Mouse (Mus musculus): Measurements from ENCODE around the gene Thy1.
A peak's percentile ranks its signal among the peaks of the same experiment; 100 is the strongest.

Thy1 gene

GRCm38 (mm10) chr9:44082266-44082665 lies 39.1 kb downstream of the Thy1 start:
- DNase-seq (ENCODE audit: low spot score) = no peak

GRCm38 (mm10) chr9:44083392-44084121 lies 40.4 kb downstream of the Thy1 start:
- no peak for DNase-seq (ENCODE audit: low spot score)

- no peak for DNase-seq (ENCODE audit: low spot score)
Measured at GRCm38 (mm10) chr9:44084236-44084635, 41.1 kb downstream of the Thy1 start.

- DNase-seq (ENCODE audit: low spot score) = peak; percentile 89
Measured at GRCm38 (mm10) chr9:44084659-44085229, 41.6 kb downstream of the Thy1 start.

DNA sequence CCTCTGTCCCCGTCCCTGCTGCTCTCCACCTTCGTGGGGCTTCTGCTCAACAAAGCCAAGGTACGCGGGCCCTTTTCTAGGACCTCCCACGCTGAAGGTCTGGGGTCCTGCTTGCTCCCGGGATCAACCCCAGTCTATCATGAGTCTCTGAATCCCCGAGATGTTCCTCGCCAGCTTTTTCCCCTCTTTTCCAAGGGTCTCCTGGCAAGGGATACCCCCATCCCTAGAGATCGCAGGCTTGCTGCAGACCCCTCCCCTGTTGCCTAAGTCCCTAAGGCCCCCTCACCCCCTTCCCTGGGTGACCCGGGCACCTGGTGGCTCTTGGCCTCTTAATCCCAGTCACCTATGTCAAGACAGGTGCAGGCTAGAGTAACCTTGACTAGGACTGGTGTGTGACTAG lies 42.1 kb downstream of the Thy1 start:
- no peak for DNase-seq (ENCODE audit: low spot score)

GRCm38 (mm10) chr9:44085741-44086665 lies 42.8 kb downstream of the Thy1 start:
- no peak for DNase-seq (ENCODE audit: low spot score)

DNA sequence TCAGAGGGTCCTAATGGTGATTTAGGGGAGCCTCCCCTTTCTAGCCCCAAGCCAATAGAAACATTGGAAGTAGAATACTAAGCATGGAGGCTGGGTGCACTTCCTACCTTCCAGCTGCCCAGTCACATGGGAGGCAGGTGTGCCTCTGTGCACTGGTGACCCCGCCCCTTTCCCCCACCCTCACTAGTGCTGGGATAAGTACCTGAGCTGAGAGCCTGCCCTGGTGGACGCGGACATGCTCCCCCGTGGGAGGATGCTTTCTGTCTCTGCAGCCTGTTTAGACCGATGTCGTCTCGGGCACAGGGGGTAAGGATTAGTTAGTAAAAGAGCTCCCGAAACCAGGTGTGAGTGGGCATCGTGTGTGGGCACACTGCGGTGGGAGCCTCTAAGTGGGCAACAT lies 43.8 kb downstream of the Thy1 start:
- no peak for DNase-seq (ENCODE audit: low spot score)

DNA sequence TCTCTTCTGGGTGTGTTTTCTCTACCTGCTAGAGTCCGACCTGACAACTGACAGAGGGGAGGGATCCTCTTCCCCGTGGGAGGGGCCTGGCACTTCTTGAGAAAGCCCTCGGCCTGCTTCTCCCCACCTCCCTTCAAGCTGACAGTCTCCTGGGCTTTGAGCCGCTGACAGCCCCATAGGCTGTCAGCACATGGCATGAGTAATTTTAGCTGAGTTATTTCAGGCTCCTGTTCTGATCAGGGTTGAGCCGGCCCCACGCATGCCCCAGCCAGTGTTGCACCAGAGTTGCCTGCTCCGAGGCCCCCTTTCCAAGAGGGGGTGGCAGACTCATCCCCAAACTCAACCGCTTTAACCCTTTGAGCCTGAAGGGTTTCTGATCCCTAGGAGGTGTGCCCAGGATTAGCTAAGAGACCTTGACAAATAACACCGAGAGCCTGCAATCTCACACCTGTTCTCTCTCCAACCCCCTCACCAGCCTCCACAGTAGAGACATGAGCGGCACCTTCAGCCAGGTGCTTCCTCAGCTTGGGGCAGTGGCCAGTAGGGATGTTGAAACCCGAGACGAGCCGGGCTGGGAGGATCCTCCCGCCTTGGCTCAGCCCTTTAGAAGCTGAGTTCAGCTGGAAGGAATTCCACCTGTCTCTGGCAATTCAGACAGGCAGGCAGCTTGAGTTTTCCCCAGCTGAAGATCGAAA lies 44.7 kb downstream of the Thy1 start:
- no peak for DNase-seq (ENCODE audit: low spot score)

GRCm38 (mm10) chr9:44088877-44089608 lies 45.9 kb downstream of the Thy1 start:
- DNase-seq (ENCODE audit: low spot score) = no peak

DNA sequence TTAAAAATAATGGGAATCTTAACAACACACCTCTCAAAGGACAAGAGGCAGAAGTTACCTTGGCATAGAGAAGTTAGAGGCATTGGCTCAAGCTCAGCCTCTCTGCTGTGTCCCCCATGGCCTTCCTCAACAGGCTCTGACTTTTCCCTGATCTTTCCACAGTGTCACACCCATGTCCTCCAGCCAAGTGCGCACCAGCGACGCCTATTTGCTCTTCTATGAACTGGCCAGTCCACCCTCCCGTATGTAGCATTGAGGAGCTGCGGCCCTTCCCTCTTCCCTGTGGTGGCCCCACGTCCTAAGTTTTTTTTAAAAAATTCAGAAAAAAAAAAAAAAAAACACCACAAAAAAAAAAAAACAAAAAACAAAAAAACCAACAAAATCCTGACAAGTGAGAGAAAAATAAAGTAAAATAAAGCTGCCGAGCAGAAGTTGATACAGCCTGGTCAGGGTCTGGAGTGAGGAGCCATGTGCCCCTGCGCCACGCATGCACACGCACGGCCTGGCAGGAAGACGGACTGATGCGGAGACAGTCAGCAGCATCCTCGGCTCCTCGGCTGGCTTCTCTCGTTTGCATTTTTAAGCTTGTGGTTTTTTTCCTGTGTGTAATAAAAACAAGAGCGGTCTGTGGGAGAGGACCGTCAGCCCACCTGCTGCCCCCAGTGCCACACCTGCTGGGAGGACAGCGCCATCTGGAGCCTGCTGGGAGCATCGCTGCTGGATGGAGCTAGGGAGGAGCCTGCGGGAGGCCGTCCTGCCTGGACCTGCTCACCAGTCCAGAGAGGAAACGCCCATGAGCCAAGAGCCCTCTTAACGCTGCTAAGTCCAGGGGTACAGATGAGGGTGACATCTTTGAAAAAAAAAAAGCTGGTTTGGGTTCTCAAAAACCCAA lies 50.7 kb downstream of the Thy1 start:
- peak; percentile 66 for DNase-seq (ENCODE audit: low spot score)

GRCm38 (mm10) chr9:44094737-44095136 lies 51.6 kb downstream of the Thy1 start:
- DNase-seq (ENCODE audit: low spot score) = no peak

DNA sequence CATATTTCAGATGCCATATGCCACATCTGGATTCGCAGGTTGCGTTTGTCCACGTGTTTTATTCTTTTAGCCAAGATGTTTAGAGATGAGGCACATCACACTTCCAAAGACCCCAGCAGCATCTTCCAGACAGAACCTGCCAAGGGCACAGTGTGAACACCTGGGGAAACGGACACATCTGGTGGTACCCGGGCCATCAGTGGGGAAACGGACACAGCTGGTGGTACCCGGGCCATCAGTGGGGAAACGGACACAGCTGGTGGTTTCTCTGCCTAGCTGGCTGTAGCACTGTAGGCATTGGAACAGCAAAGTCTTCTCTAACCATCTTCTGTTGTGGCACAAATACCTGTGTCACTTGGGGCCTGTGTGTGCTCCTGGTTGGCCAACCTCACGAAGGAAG lies 52.6 kb downstream of the Thy1 start:
- DNase-seq (ENCODE audit: low spot score) = no peak

- no peak for DNase-seq (ENCODE audit: low spot score)
Measured at GRCm38 (mm10) chr9:44096536-44096935, 53.4 kb downstream of the Thy1 start.

Measured in ovary, postnatal 14 days (tissue).